Mouse (Mus musculus): Measurements from ENCODE around the gene Aip. TPM values are rescaled to one million over a fixed set of nuclear protein-coding genes. Genes with fewer than 3 reads are reported as not detected.
A peak's percentile ranks its signal among the peaks of the same experiment; 100 is the strongest.
"Not testable (repeated sequence)": the region's sequence is repeated elsewhere in the genome, so short reads cannot be mapped to it uniquely, and the experiment has no call there.

Aip gene
- polyA plus RNA-seq, 1 experiment from 2014 or later = 81.9 TPM

GRCm38 (mm10) chr19:4143759-4144268 is 18.2 kb upstream of the Aip start, which contains the start of gene Cabp4:
Cabp4 (minus strand) TSS chr19:4144033.
- no peak within 1 kb of the TSS for H3K27ac ChIP-seq (replicated peaks; ENCODE audit: low read depth, low read length)
- H3K36me3 ChIP-seq (ENCODE audit: control insufficient read depth, insufficient read depth, low read length) = no peaks in the 10 kb centered on the region
- no peak within 1 kb of the TSS for H3K9ac ChIP-seq (ENCODE audit: low read depth, low read length)
- H3K9me3 ChIP-seq (ENCODE audit: control insufficient read depth, low read length) = no peaks in the 10 kb centered on the region
- ATAC-seq (ENCODE audit: low read depth) = no peak
- H3K27me3 ChIP-seq (replicated peaks; ENCODE audit: control insufficient read depth, insufficient read depth, low read length) = no peaks in the 10 kb centered on the region
- H3K4me2 ChIP-seq (ENCODE audit: low read depth, low read length) = no peak within 1 kb of the TSS
- H3K4me3 ChIP-seq (ENCODE audit: low read depth, low read length) = no peak within 1 kb of the TSS
- DNase-seq (ENCODE audit: low spot score) = no peak
- peaks cover 5% of the 10 kb centered on the region; the same call in 1 of the 2 replicates for H3K4me1 ChIP-seq (ENCODE audit: control insufficient read depth, insufficient read depth, low read length)
- WGBS = 88% methylated on average over 7 of the region's 7 CpGs

- H3K27me3 ChIP-seq (replicated peaks; ENCODE audit: control insufficient read depth, insufficient read depth, low read length) = no peaks in the 10 kb centered on the region
- no peak overlapping the region for H3K4me2 ChIP-seq (ENCODE audit: low read depth, low read length)
- no peak overlapping the region for H3K9ac ChIP-seq (ENCODE audit: low read depth, low read length)
- no peak overlapping the region for H3K27ac ChIP-seq (replicated peaks; ENCODE audit: low read depth, low read length)
- DNase-seq (ENCODE audit: low spot score) = no peak
- 89% methylated on average over 18 of the region's 18 CpGs for WGBS
- no peak overlapping the region for H3K4me3 ChIP-seq (ENCODE audit: low read depth, low read length)
- H3K4me1 ChIP-seq (ENCODE audit: control insufficient read depth, insufficient read depth, low read length) = no peaks in the 10 kb centered on the region
- H3K9me3 ChIP-seq (ENCODE audit: control insufficient read depth, low read length) = no peaks in the 10 kb centered on the region
- ATAC-seq (ENCODE audit: low read depth) = no peak
- H3K36me3 ChIP-seq (ENCODE audit: control insufficient read depth, insufficient read depth, low read length) = no peaks in the 10 kb centered on the region
These were observed 16.9 kb upstream of the Aip start for GRCm38 (mm10) chr19:4142416-4143173.

- WGBS = 69% methylated on average over 6 of the region's 6 CpGs
These were observed 14.5 kb upstream of the Aip start for GRCm38 (mm10) chr19:4140147-4140546.

GRCm38 (mm10) chr19:4139446-4139845 is 13.8 kb upstream of the Aip start, which contains the start of gene Gpr152:
Gpr152 (plus strand) TSS chr19:4139787.
- Histone ChIP-seq H3K9ac (ENCODE audit: low read depth, low read length) (no peak within 1 kb of the TSS), H3K4me3 (ENCODE audit: low read depth, low read length) (no peak within 1 kb of the TSS), H3K4me1 (ENCODE audit: control insufficient read depth, insufficient read depth, low read length) (no peaks in the 10 kb centered on the region), H3K27me3 (replicated peaks; ENCODE audit: control insufficient read depth, insufficient read depth, low read length) (no peaks in the 10 kb centered on the region), H3K27ac (replicated peaks; ENCODE audit: low read depth, low read length) (no peak within 1 kb of the TSS), H3K36me3 (ENCODE audit: control insufficient read depth, insufficient read depth, low read length) (no peaks in the 10 kb centered on the region), H3K4me2 (ENCODE audit: low read depth, low read length) (no peak within 1 kb of the TSS), H3K9me3 (ENCODE audit: control insufficient read depth, low read length) (no peaks in the 10 kb centered on the region)
- ATAC-seq (ENCODE audit: low read depth) (no peak), DNase-seq (ENCODE audit: low spot score) (no peak)
- WGBS = 95% methylated on average over 2 of the region's 2 CpGs

More at GRCm38 (mm10) chr19:4140147-4140546, 14.5 kb upstream of the Aip start:
- Histone ChIP-seq H3K27me3 (replicated peaks; ENCODE audit: control insufficient read depth, insufficient read depth, low read length) (no peaks in the 10 kb centered on the region), H3K4me2 (ENCODE audit: low read depth, low read length) (no peak overlapping the region), H3K36me3 (ENCODE audit: control insufficient read depth, insufficient read depth, low read length) (no peaks in the 10 kb centered on the region), H3K9me3 (ENCODE audit: control insufficient read depth, low read length) (no peaks in the 10 kb centered on the region), H3K27ac (replicated peaks; ENCODE audit: low read depth, low read length) (no peak overlapping the region), H3K4me1 (ENCODE audit: control insufficient read depth, insufficient read depth, low read length) (no peaks in the 10 kb centered on the region), H3K9ac (ENCODE audit: low read depth, low read length) (no peak overlapping the region), H3K4me3 (ENCODE audit: low read depth, low read length) (no peak overlapping the region)
- no peak for DNase-seq (ENCODE audit: low spot score)
- ATAC-seq (ENCODE audit: low read depth) = no peak

- ATAC-seq (ENCODE audit: low read depth) (no peak), DNase-seq (ENCODE audit: low spot score) (no peak)
- Histone ChIP-seq H3K27me3 (replicated peaks; ENCODE audit: control insufficient read depth, insufficient read depth, low read length) (no peaks in the 10 kb centered on the region), H3K4me2 (ENCODE audit: low read depth, low read length) (no peak overlapping the region), H3K9ac (ENCODE audit: low read depth, low read length) (no peak overlapping the region), H3K4me1 (ENCODE audit: control insufficient read depth, insufficient read depth, low read length) (no peaks in the 10 kb centered on the region), H3K9me3 (ENCODE audit: control insufficient read depth, low read length) (no peaks in the 10 kb centered on the region), H3K4me3 (ENCODE audit: low read depth, low read length) (no peak overlapping the region), H3K36me3 (ENCODE audit: control insufficient read depth, insufficient read depth, low read length) (no peaks in the 10 kb centered on the region), H3K27ac (replicated peaks; ENCODE audit: low read depth, low read length) (no peak overlapping the region)
- 86% methylated on average over 5 of the region's 5 CpGs for WGBS
These were observed 12.3 kb upstream of the Aip start for GRCm38 (mm10) chr19:4137913-4138312.

- no peak overlapping the region for H3K4me2 ChIP-seq (ENCODE audit: low read depth, low read length)
- DNase-seq (ENCODE audit: low spot score) (no peak), ATAC-seq (ENCODE audit: low read depth) (no peak)
- WGBS = 75% methylated on average over 5 of the region's 5 CpGs
- no peak overlapping the region for H3K9ac ChIP-seq (ENCODE audit: low read depth, low read length)
- no peaks in the 10 kb centered on the region for H3K27me3 ChIP-seq (replicated peaks; ENCODE audit: control insufficient read depth, insufficient read depth, low read length)
- no peaks in the 10 kb centered on the region for H3K4me1 ChIP-seq (ENCODE audit: control insufficient read depth, insufficient read depth, low read length)
- no peak overlapping the region for H3K4me3 ChIP-seq (ENCODE audit: low read depth, low read length)
- no peaks in the 10 kb centered on the region for H3K9me3 ChIP-seq (ENCODE audit: control insufficient read depth, low read length)
- H3K36me3 ChIP-seq (ENCODE audit: control insufficient read depth, insufficient read depth, low read length) = peaks cover 9% of the 10 kb centered on the region
- H3K27ac ChIP-seq (replicated peaks; ENCODE audit: low read depth, low read length) = no peak overlapping the region
These were observed 10.8 kb upstream of the Aip start for GRCm38 (mm10) chr19:4136463-4136862.

- DNase-seq (ENCODE audit: low spot score); H3K9ac ChIP-seq (ENCODE audit: low read depth, low read length); H3K9me3 ChIP-seq (ENCODE audit: control insufficient read depth, low read length); H3K27me3 ChIP-seq (replicated peaks; ENCODE audit: control insufficient read depth, insufficient read depth, low read length); H3K4me2 ChIP-seq (ENCODE audit: low read depth, low read length); H3K4me1 ChIP-seq (ENCODE audit: control insufficient read depth, insufficient read depth, low read length); H3K4me3 ChIP-seq (ENCODE audit: low read depth, low read length); H3K27ac ChIP-seq (replicated peaks; ENCODE audit: low read depth, low read length): not testable (repeated sequence)
- WGBS = 29% methylated on average over 5 of the region's 8 CpGs
- ATAC-seq (ENCODE audit: low read depth) = peak; percentile 31; the same call in 1 of the 2 replicates
- peaks cover 14% of the 10 kb centered on the region for H3K36me3 ChIP-seq (ENCODE audit: control insufficient read depth, insufficient read depth, low read length)
These were observed 10.3 kb upstream of the Aip start for GRCm38 (mm10) chr19:4135963-4136345.

GRCm38 (mm10) chr19:4135229-4135962 is 9.7 kb upstream of the Aip start:
- not testable (repeated sequence) for H3K4me2 ChIP-seq (ENCODE audit: low read depth, low read length); H3K9me3 ChIP-seq (ENCODE audit: control insufficient read depth, low read length); H3K27me3 ChIP-seq (replicated peaks; ENCODE audit: control insufficient read depth, insufficient read depth, low read length); DNase-seq (ENCODE audit: low spot score); H3K27ac ChIP-seq (replicated peaks; ENCODE audit: low read depth, low read length); H3K4me3 ChIP-seq (ENCODE audit: low read depth, low read length); H3K9ac ChIP-seq (ENCODE audit: low read depth, low read length); H3K4me1 ChIP-seq (ENCODE audit: control insufficient read depth, insufficient read depth, low read length); ATAC-seq (ENCODE audit: low read depth)
- 76% methylated on average over 6 of the region's 6 CpGs for WGBS
- H3K36me3 ChIP-seq (ENCODE audit: control insufficient read depth, insufficient read depth, low read length) = peaks cover 18% of the 10 kb centered on the region
